Mouse (Mus musculus) liver, embryonic 14.5 days (tissue): ENCODE measurements at regions not wholly inside any gene's neighbourhood (a gene's known extent, or its start where the extent isn't known, plus 50 kb on each side); places are given as distances from the start of the nearest gene placed in this dataset.

Experiments used
- ATAC-seq: fragments of 200-750 bp; cut with Nextera tagmentation; 2 replicates; pipeline ENCODE4 v1.8.0; 2017; ENCODE audit warnings: moderate number of reproducible peaks, mild to moderate bottlenecking, moderate library complexity; ENCODE audit not compliant: insufficient read depth
- DNase-seq, 3 experiments: peaks; one replicate each; pipeline ENCODE4 v3.0.0-alpha.2; 2012 to 2013; ENCODE audit warnings: low read depth in 3 of 3, low spot score in 3 of 3
- H3K27ac ChIP-seq: fragments of 300-500 bp; sonication (generic); 2 replicates; pipeline ENCODE4 v1.5.1; 2014; ENCODE audit warnings: moderate library complexity, mild to moderate bottlenecking, control low read depth, inconsistent platforms
- H3K27me3 ChIP-seq: fragments of 300-500 bp; sonication (generic); 2 replicates; pipeline ENCODE4 v1.6.1; 2014; ENCODE audit warnings: mild to moderate bottlenecking, low read length, moderate library complexity; ENCODE audit not compliant: control insufficient read depth, insufficient read depth
- H3K36me3 ChIP-seq: fragments of 300-500 bp; sonication (generic); replicated peaks from 2 replicates; pipeline ENCODE4 v1.6.1; 2014; ENCODE audit warnings: low read depth; ENCODE audit not compliant: control insufficient read depth, insufficient read depth
- H3K4me1 ChIP-seq, 2 experiments: fragments of 200-500 bp in 1 of 2; fragments of 300-500 bp in 1 of 2; sonication (generic) in 1 of 2; replicated peaks; 2 replicates each; pipeline ENCODE4 v1.6.1; 2012 to 2014; ENCODE audit warnings: antibody characterized with exemption in 1 of 2, inconsistent platforms in 1 of 2, low read length in 1 of 2; ENCODE audit not compliant: control insufficient read depth in 2 of 2, insufficient read depth in 2 of 2
- H3K4me2 ChIP-seq: fragments of 300-500 bp; sonication (generic); 2 replicates; pipeline ENCODE4 v1.6.1; 2014; ENCODE audit warnings: low read depth, mild to moderate bottlenecking, control low read depth, moderate library complexity
- H3K4me3 ChIP-seq, 2 experiments: fragments of 200-500 bp in 1 of 2; fragments of 300-500 bp in 1 of 2; sonication (generic) in 1 of 2; 2 replicates each; pipeline ENCODE4 v1.5.1; 2012 to 2014; ENCODE audit warnings: low read depth in 2 of 2, low read length in 2 of 2, mild to moderate bottlenecking in 2 of 2, control low read depth in 1 of 2, inconsistent platforms in 1 of 2, moderate library complexity in 1 of 2; ENCODE audit not compliant: insufficient read depth in 1 of 2
- H3K9ac ChIP-seq: fragments of 300-500 bp; sonication (generic); replicated peaks from 2 replicates; pipeline ENCODE4 v1.6.1; 2014; ENCODE audit warnings: mild to moderate bottlenecking, control low read depth, moderate library complexity
- H3K9me3 ChIP-seq: fragments of 300-500 bp; sonication (generic); 2 replicates; pipeline ENCODE4 v1.6.1; 2016; ENCODE audit warnings: low read length, mixed read lengths; ENCODE audit not compliant: control insufficient read depth
- CTCF ChIP-seq: IDR thresholded peaks from 2 replicates; pipeline ENCODE4 v1.5.1; 2016; ENCODE audit warnings: antibody characterized with exemption, low read depth, control low read depth
- EP300 ChIP-seq: IDR thresholded peaks from 2 replicates; pipeline ENCODE4 v1.6.1; 2016; ENCODE audit warnings: antibody characterized with exemption, low read depth
- WGBS: fragments of 180-500 bp; shearing (Covaris S2); extraction: QIAGEN DNeasy Blood & Tissue Kit; methylation state at CpG from one replicate; pipeline ENCODE4 v1.1.7; 2014; ENCODE audit not compliant: insufficient replicate concordance; 5-methylcytosine and 5-hydroxymethylcytosine counted together

GRCm38 (mm10) chr7:95853225-95853812 is 317.7 kb upstream of the Tenm4 start:
- H3K36me3 ChIP-seq, result no peaks in the 10 kb centered on the region
- no peak for ATAC-seq

GRCm38 (mm10) chr7:95858247-95858646 is 312.8 kb upstream of the Tenm4 start:
- no peak overlapping the region for H3K4me2 ChIP-seq

More at GRCm38 (mm10) chr7:95853225-95853812, 317.7 kb upstream of the Tenm4 start:
- H3K4me2 ChIP-seq, result no peak overlapping the region
- H3K9ac ChIP-seq, result no peak overlapping the region
- 45% methylated on average over 6 of the region's 6 CpGs for WGBS
- no peak overlapping the region for H3K27ac ChIP-seq
- no peak overlapping the region for H3K4me3 ChIP-seq
- TF ChIP-seq EP300 (no peak), CTCF (no peak)
- no peaks in the 10 kb centered on the region for H3K4me1 ChIP-seq
- no peak for DNase-seq
- no peaks in the 10 kb centered on the region for H3K9me3 ChIP-seq
- no peaks in the 10 kb centered on the region for H3K27me3 ChIP-seq

DNA sequence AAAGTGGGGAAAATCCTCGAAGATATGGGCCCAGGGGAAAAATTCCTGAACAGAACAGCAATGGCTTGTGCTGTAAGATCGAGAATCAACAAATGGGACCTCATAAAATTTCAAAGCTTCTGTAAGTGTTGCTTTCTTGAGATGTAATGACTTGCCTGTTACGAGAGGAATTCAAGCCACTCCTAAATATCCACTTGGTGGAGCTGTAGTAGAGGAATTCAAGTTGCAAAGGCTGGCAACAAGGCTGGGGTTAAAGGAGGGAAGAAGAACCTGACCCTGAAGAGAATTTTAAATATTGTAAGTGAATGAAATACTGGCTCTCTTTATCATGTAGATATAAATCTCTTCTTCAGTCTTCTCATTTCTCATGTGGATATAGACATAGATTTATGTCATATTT is 306.8 kb upstream of the Tenm4 start:
- Histone ChIP-seq H3K27me3 (no peaks in the 10 kb centered on the region), H3K4me3 (no peak overlapping the region), H3K36me3 (no peaks in the 10 kb centered on the region), H3K4me2 (no peak overlapping the region), H3K9me3 (no peaks in the 10 kb centered on the region), H3K4me1 (no peaks in the 10 kb centered on the region), H3K9ac (no peak overlapping the region), H3K27ac (no peak overlapping the region)
- 16% methylated on average over 3 of the region's 3 CpGs for whole genome bisulfite sequencing
- DNase-seq (no peak), ATAC-seq (no peak)
- TF ChIP-seq EP300 (no peak), CTCF (no peak)

More at GRCm38 (mm10) chr7:95858247-95858646, 312.8 kb upstream of the Tenm4 start:
- Histone ChIP-seq H3K4me1 (no peaks in the 10 kb centered on the region), H3K9ac (no peak overlapping the region), H3K9me3 (no peaks in the 10 kb centered on the region), H3K36me3 (no peaks in the 10 kb centered on the region), H3K27me3 (no peaks in the 10 kb centered on the region), H3K27ac (no peak overlapping the region), H3K4me3 (no peak overlapping the region)
- TF ChIP-seq EP300, result no peak
- no peak for TF ChIP-seq CTCF
- DNase-seq, result no peak
- no peak for ATAC-seq

- Histone ChIP-seq H3K27ac (no peak overlapping the region), H3K9ac (no peak overlapping the region), H3K4me1 (no peaks in the 10 kb centered on the region), H3K4me2 (no peak overlapping the region), H3K36me3 (no peaks in the 10 kb centered on the region), H3K9me3 (no peaks in the 10 kb centered on the region), H3K4me3 (no peak overlapping the region), H3K27me3 (no peaks in the 10 kb centered on the region)
- DNase-seq (no peak), ATAC-seq (no peak)
- WGBS, result 36% methylated on average over 3 of the region's 3 CpGs
- TF ChIP-seq CTCF (no peak), EP300 (no peak)
These were observed 305.8 kb upstream of the Tenm4 start for GRCm38 (mm10) chr7:95865270-95865669.

- no peak overlapping the region for H3K4me2 ChIP-seq
- H3K9me3 ChIP-seq, result no peaks in the 10 kb centered on the region
- TF ChIP-seq CTCF, result no peak
- no peak for TF ChIP-seq EP300
- H3K4me3 ChIP-seq, result no peak overlapping the region
- H3K9ac ChIP-seq, result no peak overlapping the region
- ATAC-seq, result no peak
- no peak for DNase-seq
- no peak overlapping the region for H3K27ac ChIP-seq
- WGBS, result 69% methylated on average over 6 of the region's 6 CpGs
- no peaks in the 10 kb centered on the region for H3K27me3 ChIP-seq
- H3K4me1 ChIP-seq, result no peaks in the 10 kb centered on the region
- no peaks in the 10 kb centered on the region for H3K36me3 ChIP-seq
These were observed 302.3 kb upstream of the Tenm4 start for GRCm38 (mm10) chr7:95868753-95869152.
